Mouse (Mus musculus) ES-Bruce4 (cell line): ENCODE measurements at regions not wholly inside any gene's neighbourhood (a gene's known extent, or its start where the extent isn't known, plus 50 kb on each side); places are given as distances from the start of the nearest gene placed in this dataset.

Experiments
- CTCF ChIP-seq: IDR thresholded peaks from one replicate; pipeline ENCODE4 v1.8.1; 2011; ENCODE audit warnings: low read depth, low read length
- EP300 ChIP-seq: IDR thresholded peaks from 2 replicates; pipeline ENCODE4 v1.6.1; 2011; ENCODE audit warnings: low read depth, low read length; ENCODE audit not compliant: insufficient read depth
- POLR2A ChIP-seq: IDR thresholded peaks from one replicate; pipeline ENCODE4 v1.8.1; 2011; ENCODE audit warnings: low read length; ENCODE audit not compliant: insufficient read depth

DNA sequence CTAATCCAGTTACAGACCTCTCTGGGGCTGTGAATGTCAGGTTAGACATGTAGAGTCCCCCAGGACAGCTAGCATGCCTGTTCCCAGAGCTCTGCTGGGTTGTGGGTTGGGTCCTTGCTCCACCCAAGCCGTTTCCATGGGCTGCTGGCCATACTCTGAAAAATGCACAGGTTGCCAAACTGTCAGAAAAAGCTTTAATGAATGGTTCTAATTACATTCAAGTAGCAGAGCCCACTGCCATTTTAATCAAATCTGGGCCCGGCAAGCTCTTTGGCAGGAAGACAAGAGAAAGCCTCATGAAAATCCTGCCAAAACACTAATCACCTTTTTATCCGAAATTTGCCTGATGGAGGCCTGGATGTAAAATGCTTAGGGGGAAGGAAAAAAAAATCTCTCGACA lies 224.1 kb downstream of the Sec61b start:
- no peak for TF ChIP-seq CTCF
- TF ChIP-seq POLR2A, result no peak
- no peak for TF ChIP-seq EP300
